Mouse (Mus musculus) right cerebral cortex, postnatal 36 days (tissue): Measurements from ENCODE around the gene Evi5l.
"Not testable (repeated sequence)": the region's sequence is repeated elsewhere in the genome, so short reads cannot be mapped to it uniquely, and the experiment has no call there.

Source experiments
- DNase-seq, 2 experiments: peaks; one replicate each; pipeline ENCODE4 v3.0.0; 2022; ENCODE audit warnings: low spot score in 2 of 2, mixed read lengths in 1 of 2

Gene Evi5l

DNA sequence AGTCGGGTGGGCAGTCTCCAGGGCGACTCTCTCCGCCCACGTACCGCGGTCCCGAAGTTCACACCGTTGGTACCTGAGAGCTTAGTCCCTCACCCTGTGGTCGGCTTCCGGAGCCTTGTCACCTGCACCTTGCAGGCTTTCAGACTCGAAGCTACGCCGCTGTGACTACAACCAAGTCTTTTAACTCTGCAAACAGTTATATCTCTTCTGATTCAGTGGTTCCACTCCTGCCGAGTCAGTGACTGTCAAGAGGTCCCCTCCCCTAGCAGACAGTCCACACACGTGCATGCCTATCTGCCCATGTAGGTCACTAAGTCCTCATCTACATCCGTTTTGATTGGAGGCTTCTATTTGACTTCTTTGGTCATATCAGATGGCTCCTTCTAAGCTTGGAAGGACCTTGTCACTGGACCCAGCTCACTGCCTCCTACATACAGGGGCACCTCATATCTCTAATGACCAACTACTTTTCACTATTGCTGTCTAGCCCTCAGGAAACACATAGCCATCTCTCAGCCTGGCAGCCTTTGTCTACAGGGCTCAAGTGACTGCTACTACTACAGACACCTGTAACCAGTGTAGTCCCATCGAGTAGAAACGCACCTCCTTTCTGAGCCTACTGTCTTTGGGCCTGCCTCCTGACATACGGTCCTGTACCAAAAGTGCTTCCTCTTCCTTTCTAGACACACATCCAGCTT lies 73.0 kb downstream of the Evi5l start:
- DNase-seq = no peak

DNA sequence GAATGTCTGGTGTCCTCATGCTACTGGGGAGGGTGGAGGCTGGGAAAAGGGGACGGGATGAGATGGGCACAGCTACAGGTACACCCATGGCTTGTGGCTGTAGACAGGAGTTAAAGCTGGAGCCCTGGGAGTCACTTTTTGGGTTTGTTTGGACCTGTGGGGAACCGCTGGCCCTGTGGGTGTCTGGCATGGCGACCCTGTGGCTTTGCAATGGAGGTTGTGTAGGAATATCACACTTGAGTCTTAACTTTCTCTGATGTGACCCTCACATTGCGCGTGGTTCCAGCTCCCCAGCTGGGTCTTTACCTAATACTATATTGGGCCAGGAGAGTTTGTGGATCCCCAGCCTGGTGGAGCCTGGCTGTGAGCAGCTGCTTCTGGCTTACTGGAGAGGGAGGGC lies 78.7 kb downstream of the Evi5l start:
- DNase-seq = no peak

DNA sequence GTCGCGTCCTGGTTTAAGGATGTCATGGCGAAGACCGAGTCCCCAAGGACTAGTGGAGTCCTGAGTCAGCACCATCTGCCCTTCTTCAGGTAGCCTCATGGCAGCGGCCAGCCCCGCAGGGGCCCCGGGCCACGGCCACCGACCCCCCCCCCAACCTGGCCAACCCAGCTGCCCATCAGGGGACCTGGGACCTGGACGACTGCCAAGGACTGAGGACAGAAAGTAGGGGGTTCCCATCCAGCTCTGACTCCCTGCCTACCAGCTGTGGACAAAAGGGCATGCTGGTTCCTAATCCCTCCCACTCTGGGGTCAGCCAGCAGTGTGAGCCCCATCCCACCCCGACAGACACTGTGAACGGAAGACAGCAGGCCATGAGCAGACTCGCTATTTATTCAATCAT lies 79.4 kb downstream of the Evi5l start:
- DNase-seq = no peak

- no peak for DNase-seq
Measured at GRCm38 (mm10) chr8:4247241-4247640, 80.9 kb downstream of the Evi5l start.

DNA sequence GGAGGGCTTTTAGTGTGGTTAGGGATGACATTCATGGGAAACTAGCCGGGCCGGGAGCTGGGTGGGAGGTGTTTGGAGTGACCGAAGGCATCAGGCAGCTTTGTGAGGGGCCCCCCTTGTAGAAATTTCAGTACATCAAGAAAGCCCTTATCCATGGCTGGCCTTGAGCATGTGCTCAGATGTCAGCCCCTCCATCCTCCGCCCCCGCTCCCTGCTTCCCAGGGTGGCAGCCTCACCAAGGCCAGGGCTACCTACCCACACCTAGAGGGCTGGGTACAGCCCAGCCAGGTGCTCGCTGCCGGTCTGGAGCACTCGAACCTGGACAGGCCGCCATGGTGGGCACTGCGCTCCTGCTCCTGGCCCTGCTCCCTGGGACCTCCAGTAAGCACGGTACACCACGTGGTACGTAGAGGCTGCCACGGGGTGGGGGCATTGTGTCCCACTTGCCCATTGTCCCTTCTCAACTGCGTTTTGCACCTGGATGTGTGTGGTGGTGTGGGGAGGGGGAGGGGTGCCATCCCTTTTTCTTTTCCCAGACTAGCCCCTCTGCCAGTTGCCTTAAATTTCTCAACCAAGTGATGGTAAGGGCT lies 81.7 kb downstream of the Evi5l start, which contains the start of gene Tgfbr3l:
Gene Tgfbr3l (plus strand): TSS at position 264 of the 590 bp plus-strand sequence.
- DNase-seq = no peak

DNA sequence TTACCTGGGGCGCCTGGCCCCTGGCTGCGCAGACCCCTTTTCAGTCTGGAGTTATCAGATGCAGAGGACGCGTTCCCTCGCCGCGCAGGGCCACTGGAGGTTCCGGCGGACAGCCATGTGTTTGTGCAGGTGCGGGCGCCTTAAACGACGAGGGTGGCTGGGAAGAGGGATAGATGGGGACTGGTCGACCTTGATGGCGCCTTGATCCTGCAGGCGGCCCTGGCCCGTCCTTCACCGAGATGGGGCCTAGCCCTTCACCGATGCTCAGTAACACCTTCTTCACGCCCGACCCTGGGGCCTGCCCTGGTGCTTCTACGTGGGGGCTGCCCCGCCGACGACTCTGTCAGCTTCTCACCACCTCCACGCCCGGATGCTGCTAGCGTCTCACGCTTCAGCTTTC lies 82.8 kb downstream of the Evi5l start:
- DNase-seq = no peak

DNA sequence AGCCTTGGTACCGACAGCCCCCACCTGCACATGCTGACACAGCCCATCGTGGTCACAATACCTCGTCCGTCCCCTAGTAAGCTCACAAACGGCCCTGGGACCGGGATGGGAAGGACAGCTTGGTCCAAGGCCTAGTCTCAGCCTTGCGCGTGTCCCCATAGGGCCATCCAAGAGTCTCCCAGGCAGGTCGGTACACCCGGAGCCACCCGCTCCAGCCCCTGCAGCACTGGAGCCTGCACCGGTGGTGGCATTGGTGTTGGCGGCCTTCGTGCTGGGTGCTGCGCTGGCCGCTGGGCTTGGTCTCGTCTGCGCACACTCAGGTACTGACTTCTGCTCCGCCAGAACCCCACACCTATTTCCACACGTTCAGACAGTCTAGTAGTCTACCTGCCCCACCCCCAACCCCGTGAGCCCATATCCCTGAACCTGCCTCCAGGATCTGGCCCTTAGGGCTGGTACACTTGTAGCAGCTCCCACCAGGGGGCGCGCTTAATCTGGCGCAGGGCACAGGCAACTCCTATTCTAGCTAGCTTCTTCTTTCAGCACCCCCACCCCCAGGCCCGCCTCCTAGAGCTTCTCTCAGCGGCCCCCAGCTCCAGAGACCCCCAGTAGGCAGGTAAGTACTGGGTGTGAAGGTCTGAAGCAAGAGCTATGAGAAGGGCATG lies 84.1 kb downstream of the Evi5l start:
- peak; percentile 79 to 80 for DNase-seq

DNA sequence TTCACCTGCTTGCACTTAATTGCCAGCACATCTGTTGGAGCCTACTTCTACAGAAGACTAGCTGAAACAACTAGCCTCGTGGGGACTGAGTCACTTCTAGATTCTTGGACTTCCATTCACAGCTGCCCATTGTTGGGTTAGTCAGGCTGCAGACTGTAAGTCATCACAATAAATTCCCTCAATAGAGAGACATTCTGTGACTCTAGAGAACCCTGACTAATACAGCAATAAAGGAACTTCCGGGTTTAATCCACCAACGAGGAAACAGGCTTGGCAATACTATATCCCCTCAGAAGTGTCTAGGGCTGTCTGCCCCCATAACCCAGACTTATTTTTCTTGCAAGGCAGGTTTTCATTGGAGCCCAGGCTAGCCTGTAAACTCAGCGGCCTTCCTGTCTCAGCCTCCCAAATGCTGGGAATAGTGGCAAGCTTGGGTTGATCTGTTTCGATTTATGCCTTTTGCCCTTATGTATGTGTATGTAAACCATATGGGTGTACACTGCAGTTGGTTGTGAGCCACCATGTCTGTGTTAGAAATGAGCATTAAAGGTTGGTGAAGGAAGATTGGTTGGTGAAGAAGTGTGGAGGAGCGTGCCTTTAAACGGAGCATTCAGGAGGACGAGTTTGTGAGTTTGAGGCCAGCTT lies 85.9 kb downstream of the Evi5l start:
- DNase-seq = no peak

DNA sequence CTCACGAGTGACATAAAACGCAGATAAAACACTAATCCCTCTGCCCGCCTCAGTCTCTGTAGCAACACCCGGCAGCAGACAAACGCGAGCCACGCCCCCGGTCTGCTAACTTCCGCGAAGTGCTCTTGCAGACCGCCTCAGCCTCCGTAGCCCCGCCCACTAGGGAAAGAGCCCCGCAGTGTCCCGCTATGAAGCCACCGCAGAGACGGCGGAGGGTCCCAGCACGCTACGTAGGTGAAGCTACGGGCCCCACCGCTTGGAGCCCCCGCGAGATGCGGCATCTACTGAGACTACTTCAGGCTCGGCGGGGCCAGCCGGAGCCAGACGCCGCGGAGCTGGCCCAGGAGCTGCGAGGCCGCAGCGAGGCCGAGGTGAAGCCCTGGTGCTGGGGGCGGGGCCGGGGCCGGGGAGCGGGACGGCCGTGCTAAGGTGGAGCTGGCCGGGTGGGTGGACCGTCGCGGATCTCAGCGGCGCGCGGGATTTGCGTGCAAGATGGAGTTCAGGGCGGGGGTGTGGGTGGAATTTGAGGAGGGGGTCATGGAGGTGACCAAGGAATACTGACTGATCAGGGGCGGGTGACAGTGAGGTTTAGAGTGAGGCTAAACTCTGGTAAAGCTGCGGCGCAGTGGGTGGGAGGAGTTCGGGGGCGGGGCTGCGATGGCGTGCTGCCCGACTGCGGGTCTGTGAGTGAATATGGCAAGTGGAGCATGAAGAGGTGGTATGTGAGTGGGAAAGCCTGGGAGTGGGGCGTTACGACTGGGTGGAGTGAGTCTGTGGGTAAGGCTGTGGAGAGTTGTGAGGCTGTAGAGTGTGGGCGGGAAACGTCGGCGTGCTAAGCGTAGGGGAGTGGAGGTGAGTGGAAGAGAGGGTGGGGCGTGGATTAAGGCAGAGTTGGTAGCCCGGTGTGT lies 86.8 kb downstream of the Evi5l start, which contains the start of gene Snapc2:
Gene Snapc2 (plus strand): TSS at position 147 of the 908 bp plus-strand sequence.
- peak; percentile 90 to 92 for DNase-seq

DNA sequence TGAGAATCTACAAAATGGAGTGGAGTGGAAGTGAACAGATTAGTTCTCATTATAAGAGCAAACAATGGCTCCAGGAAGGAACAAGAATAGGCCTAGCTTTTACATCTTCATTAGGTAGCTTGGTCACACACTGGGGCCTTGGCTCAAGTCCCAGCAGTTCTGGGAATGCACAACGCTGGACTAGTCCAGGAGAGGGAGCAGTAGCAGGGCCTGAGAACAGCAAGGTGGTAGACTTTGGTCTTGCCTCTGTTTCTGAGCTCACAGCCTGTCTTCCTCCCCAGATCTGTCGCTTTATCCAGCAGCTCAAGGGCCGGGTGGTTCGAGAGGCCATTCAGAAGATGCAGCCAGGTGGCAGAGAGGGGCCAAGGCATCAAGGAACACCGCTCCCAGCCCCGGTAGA lies 87.6 kb downstream of the Evi5l start:
- DNase-seq = peak; percentile 52 to 61

GRCm38 (mm10) chr8:4255471-4255870 lies 89.1 kb downstream of the Evi5l start:
- not testable (repeated sequence) for DNase-seq

GRCm38 (mm10) chr8:4256911-4257310 lies 90.5 kb downstream of the Evi5l start:
- DNase-seq = peak; percentile 86 to 94

DNA sequence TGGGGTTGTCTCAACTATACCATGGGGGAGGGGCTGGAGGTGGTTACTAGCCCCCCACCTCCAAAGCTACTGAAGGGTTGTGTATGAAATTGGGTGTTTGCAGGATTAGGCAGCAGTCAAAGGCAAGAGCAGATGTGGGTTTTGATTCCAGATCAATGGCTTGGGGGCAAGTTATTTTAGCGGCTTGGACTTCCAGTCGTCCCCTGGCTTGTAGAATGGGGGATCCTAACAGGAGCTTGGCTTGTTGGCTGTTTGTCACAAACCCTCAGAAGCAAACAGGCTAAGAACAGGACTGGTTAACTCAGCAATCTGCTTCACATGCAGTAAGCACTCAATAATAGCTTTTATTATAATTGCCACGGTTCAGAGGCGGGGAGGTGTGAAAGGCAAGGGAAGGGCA lies 91.0 kb downstream of the Evi5l start:
- DNase-seq = no peak

DNA sequence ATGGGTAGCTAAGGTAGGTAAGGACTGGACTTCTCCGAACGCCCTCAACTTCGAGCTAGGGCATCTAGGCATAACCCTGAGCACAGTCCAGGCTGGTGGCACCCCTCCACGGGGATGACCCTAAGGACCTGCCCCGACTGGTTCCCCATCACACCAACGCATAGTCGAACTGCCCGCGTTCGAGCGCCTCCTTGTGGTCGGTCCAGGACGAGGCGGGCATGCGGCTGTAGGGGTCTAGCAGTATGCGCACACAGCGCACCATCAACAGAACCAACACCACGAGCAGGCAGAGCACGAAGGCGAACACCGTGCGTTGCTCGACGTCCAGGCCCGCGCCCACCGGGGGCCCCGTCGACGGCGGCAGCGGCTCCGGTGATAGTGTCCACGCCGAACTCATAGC lies 91.9 kb downstream of the Evi5l start:
- DNase-seq = peak; percentile 68 to 71

- DNase-seq = peak in 1 of 2 experiments; percentile 56
Measured at GRCm38 (mm10) chr8:4258678-4259077, 92.3 kb downstream of the Evi5l start.

DNA sequence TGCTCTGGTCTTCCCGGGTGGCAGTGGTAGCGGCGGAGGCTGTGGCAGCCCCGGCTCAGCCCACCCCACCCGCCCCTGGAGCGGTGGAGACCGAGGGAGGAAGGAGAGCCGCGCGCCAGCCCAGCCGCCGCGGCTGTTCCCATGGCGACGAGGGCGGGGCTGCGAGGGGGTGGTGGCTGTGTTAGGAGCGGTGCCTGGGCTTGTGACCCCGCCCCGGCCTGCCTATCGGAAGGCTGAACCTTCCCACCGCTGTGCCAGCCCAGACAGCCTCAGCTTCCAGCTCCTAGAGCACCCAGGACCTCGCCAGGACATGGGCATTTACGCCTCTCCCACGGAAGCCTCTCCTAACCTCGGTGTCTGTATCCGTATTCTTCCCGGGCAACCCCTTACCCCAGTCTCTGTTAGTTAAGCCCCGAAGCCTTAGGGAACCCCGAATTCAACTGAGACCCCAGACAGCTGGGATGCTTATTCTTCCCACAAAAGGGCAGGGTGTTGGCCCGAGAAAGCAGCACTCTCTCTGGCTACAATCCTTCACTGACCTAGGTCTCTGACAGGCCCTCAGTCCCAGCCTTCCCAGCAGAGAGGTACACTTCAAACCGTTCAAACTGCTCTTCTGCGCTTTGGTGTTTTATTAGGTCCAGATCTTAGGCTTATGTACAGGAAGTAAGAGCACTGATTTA lies 92.9 kb downstream of the Evi5l start, which contains the start of gene Ctxn1:
Gene Ctxn1 (minus strand): TSS at position 150 of the 680 bp plus-strand sequence.
- DNase-seq = peak; percentile 90 to 93

GRCm38 (mm10) chr8:4259805-4260170 lies 93.4 kb downstream of the Evi5l start:
- no peak for DNase-seq
